Mouse (Mus musculus) thymus, postnatal 0 days (tissue): ENCODE results near the gene Clmp. TPM values are rescaled to one million over a fixed set of nuclear protein-coding genes. Genes with fewer than 3 reads are reported as not detected.
"Not testable (repeated sequence)": the region's sequence is repeated elsewhere in the genome, so short reads cannot be mapped to it uniquely, and the experiment has no call there.

ENCODE experiments used
- DNase-seq: peaks from one replicate; pipeline ENCODE4 v3.0.0-alpha.2; 2015; ENCODE audit warnings: low spot score
- polyA plus RNA-seq: library from polyadenylated mRNA; unstranded; fragments of >200 nt; fragmentation: Nextera tagmentation; extraction: Ambion mirVana; gene quantifications from 2 replicates; pipeline ENCODE4 v1.2.1, GENCODE M21; 2015

Clmp gene
- polyA plus RNA-seq, 1 experiment from 2014 or later: 0.74 TPM

GRCm38 (mm10) chr9:40776044-40776443 is 90.3 kb downstream of the Clmp start:
- DNase-seq: no peak

DNA sequence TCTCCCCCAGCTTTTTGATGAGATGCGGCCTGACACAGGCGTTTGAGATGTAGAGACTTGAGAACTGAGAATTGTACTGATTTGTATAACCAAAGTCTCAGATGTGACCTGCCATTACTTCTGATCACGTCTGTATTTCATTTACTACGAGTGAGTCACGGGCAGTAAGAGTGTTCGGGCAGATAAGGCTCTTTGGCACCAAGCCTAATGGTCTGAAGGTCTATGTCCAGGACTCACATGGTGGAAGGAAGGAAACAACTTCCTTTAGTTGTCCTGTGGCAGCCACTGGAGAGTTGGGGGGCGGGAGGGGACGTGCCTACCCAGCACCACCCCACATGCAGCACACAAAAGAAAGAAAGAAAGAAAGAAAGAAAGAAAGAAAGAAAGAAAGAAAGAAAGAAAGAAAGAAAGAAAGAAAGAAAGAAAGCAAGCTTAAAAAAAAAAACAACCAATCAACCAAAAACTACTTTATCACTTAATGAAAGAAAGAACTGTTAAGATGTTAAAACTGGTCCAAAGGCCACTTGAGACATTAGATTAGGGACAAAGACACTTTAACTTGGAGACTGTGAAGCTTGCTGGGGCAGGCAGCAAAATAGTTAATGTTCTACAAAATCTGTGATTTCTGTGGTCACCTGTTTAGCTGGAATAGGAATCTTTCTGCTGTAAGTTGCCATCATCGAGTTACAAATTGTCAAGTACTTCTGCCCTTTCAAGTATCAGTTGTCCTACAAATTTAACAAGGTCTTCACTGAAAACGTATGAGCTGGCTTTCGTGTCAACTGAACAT is 90.9 kb downstream of the Clmp start:
- DNase-seq: no peak

DNA sequence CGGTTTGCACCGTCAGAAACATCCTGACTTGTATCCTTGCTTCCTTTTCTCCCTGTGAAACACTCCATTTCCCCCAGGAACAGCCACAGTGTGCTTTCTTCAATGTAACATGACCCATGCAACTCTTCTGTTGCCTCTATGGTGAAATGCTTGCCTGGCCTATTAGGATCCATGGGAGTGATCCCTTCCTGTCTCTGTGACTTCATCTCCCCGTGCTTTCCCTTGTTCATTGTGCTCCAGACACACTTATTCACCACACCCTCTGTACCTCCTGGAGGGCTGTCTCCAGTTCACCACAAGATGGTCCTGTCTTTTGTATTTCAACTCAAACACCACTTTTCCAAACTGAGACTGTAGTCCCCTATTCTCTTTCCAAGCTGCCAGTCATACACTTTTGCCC is 94.3 kb downstream of the Clmp start:
- DNase-seq: no peak

- DNase-seq: no peak
Observed at GRCm38 (mm10) chr9:40780892-40781725, 95.3 kb downstream of the Clmp start.

DNA sequence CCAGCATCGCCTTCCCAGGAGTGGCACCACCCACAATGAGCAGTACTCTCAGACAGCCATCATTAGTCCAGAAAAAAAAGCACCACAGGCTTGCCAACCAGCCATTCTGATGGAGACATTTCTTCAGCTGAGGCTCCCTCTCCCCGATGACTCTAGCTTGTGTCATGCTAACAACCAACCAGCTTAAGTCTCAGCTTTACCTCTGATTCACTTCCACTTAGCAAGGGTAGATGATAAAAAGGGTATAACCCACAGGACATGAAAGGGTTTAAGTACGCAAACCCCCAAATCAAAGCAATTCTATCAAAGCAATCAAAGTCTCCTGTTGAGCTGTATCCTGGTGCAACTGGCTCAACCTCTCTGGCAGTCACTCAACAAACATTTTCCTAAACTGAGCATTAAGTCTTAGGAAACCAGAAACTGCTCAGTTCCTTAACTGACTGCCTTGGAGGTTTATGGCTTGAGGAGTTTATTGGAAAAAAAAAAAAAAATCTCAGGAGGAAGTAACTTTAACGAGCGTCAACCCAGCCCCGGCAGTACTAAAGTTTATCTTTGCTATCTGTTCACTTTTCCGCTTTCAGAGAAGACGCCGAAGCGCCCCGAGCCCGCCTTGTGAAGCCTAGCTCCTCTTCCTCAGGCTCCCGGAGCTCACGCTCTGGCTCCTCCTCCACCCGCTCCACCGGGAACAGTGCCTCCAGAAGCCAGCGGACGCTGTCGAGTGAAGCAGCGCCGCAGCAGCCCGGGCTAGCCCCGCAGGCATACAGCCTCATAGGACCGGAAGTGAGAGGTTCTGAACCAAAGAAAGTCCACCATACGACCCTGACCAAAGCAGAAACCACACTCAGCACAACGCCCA is 96.2 kb downstream of the Clmp start:
- no peak for DNase-seq

GRCm38 (mm10) chr9:40783641-40784373 is 98.0 kb downstream of the Clmp start:
- DNase-seq: no peak

- no peak for DNase-seq
Observed at GRCm38 (mm10) chr9:40784374-40784967, 98.7 kb downstream of the Clmp start.

DNA sequence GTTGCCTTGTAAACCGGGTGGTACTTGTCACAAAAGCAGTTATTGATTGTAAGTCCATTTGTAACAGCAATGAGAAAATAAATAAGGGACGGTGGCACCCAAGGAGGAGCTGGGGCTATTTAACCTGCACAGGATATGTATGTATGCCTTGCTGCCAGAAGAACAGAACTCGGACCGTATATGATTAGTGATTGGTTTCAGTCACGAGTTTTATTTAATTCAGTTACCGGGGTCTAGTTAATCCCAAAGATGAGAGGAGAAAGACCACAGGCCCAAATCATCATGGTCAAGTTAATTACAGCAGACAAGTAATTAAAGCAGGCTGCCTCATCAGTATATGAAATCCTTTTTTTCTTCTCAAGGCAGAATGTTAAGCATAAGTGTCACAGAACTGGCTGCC is 99.7 kb downstream of the Clmp start:
- no peak for DNase-seq

DNA sequence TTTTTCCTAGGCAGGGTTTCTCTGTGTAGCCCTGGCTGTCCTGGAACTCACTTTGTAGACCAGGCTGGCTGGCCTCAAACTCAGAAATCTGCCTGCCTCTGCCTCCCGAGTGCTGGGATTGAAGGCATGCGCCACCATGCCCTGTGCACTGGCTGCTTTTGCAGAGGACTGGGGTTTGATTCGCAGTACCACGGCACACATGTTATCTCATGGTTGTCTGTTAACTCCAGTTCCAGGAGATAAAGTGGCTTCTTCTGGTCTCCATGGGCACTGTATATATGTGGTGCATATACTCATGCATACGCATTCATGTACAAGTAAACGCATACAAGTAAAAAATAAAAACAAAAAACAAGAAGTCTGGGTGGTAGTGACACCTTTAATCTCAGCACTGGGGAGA is 101.1 kb downstream of the Clmp start:
- not testable (repeated sequence) for DNase-seq

DNA sequence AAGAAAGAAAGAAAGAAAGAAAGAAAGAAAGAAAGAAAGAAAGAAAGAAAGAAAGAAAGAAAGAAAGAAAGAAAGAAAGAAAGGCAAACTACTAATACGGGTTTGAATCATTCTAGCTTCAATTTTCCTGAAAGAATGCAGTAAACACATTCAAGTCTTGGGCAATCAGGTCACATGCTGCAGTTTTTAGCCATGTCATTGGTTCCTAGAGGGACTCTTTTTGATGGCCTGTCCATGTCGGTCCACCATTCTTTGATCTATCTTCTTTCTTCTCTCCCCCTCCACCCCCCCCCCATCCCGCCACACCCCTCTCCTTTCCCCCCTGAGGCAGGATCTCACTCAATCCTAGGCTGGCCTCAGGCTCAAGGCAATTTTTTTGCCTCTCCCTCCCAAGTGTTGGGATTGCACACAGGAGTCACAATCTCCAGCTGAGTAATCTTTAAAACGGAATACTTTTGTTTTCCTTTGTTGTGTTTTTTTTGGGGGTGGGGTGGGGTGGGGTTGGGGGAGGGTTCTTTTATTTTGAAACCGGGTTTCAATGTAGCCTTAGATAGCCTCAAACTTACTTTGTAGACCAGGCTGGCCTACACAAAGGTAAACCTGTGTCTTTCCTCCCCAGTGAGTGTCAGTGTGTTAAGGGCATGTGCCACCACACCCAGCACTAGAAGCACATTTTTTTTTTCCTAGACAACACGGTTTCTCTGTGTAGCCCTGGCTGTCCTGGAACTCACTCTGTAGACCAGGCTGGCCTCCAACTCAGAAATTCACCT is 106.3 kb downstream of the Clmp start:
- DNase-seq: no peak

DNA sequence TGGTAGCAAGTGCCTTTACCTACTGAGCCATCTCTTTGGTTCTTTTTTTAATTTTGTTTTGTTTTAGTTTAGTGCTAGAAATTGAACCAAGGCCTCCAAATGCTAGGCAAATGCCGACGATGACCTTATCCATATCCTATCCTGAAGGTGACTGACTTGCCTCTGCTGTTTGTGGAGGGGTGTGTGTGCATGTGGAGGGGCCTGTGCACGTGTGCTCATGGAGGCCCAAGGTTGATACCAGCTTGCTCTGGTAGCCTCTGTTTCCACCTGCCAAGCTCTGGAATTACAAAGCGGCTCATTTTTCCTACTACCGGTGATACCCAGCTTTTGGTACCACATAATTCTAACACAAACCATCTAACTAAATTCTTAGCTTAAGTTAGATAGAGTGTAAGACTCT is 107.8 kb downstream of the Clmp start:
- no peak for DNase-seq

DNA sequence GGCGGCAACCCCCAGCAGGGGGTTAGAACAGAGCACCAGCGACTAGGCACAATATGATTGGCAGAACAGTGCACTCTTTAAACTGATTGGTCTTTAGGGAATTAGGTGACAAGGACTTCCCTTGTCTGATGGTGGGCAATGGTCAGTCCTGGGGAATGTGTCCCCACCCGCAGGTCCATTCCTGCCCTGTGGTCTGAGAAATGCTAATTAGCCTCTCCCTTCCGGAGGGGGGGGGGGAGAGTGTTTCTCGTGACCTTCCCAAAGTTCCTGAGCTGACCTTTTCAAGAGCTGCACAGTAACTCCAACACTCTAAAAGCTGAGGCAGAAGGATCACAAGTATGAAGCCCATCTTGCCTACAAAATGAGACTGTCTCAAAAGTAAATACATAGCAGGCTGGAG is 108.5 kb downstream of the Clmp start:
- DNase-seq: no peak

DNA sequence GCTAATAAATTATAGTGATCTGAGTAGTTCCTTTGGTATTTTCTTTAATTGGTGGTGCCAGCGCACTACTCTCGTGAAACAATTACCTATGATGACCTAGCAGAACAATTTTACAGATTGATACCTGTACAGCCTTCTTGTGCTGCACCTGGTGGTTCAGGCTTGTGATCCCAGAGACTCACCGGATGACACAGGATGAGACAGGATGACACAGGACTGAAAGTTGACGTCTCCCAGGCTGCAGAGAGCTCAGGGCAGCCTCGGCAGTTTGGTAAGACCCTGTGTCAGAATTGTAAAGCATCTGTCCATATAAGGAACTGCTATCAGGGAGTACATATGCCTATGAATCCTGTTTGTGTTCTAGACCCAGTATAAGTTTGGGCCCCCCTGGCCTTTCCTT is 109.2 kb downstream of the Clmp start:
- DNase-seq: no peak

DNA sequence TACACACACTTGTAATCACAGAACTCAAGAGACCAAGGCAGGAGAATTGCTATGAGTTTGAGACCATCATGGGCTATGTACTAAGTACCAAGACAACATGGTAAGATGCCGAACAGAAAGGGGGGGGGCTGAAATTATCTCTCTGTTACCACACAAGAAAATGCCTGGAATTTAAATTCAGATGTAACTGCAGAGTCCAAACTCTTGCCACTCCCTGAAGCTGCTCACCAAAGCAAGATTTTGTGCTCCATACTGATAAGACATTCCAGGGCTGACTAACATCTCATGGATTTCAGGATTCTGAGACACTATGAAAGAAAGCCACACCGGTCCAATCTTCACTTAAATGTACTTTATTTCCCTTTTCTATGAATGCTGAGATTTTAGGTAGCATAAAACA is 109.8 kb downstream of the Clmp start:
- DNase-seq: no peak

GRCm38 (mm10) chr9:40796054-40796453 is 110.3 kb downstream of the Clmp start:
- no peak for DNase-seq

- DNase-seq: no peak
Observed at GRCm38 (mm10) chr9:40798247-40798960, 112.6 kb downstream of the Clmp start.

DNA sequence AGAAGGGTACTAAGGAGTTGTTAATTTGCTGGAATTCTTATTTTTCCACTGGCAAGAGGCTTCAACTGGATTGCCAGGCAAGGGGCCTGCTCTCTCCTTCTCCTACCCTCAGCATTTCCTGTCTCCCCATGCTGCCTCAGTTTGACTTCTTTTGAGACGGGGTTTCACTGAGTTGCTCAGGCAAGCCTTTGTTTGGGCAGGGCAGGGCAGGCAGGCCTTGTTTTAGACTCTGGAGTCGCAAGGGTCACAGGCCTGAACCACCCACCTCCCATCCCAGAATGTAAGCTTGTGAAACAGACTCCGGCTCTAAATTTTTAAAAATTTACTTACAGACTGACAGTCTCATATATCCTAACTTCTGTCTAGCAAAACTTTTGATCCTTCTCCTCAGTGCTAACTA is 113.3 kb downstream of the Clmp start:
- DNase-seq: no peak

DNA sequence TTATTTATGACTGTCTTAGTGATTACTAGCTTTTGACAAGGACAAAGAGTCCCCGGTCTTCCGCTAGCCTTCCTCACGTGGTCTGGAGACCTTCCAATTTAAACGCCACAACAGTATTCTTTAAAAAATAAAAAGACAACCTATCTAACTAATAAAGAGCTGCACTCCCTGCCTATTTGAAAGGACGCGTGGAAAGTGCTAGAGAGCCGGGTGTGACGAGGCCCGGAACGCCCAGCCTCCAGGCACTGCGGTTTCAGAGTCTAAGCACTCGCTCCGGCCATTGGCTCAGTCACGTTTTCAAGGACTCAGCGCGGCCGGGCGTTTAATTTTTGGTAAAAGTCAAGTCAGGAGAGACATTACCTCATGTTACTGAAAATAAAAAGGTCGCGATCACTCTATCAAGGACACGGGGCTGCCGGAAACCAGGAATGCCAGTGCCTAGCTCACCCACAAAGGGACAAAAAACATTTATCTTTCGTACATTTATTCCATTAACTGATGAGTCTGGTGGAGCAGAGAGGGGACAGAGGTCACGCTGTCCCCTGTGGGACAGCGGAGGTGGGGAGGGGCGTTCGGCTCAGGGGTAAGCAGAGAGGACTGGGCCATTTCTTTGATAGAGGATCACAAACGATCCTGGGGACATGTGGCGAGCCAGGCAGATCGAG is 114.2 kb downstream of the Clmp start:
- peak; percentile 58 for DNase-seq
